ENCODE assay signal across 21 mouse cellular contexts in the genomic region with DNA sequence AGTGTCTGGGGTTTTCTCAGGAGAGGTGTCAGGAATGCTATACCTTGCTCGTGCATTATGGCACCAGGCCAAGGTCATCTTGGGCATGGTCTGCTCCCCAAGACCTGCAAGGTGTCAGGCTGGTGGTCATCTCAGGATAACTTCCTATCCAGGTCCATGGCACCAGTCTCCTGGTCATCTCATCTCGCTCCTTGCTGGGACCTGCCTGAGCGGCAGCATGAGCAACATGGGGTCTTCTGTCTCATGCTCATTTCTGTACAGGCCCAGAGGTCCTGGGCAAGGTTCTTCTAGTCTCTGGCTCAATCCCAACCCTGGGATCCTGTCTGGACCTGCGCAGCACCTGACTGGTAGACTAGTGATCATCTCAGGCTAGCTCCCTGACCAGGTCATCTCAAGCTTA. TPM values are rescaled to one million over a fixed set of nuclear protein-coding genes. Genes with fewer than 3 reads are reported as not detected.
DNase-seq lines count a peak whose midpoint lies in the region; ATAC-seq lines count a peak whose summit lies in the region.
"Had no signal": no experiment of that assay in that cellular context is flagged by ENCODE, and none has a peak within 500 bp of the region (broad histone marks: within the 10 kb centered on the region; RNA-seq: fewer than 3 reads in every experiment).

No protein-coding gene starts in this region.

- no peaks in the 10 kb centered on the region for H3K27me3 ChIP-seq in embryonic facial prominence, embryonic 13.5 days
- no peaks in the 10 kb centered on the region for H3K27me3 ChIP-seq in embryonic facial prominence, embryonic 10.5 days (replicated peaks; ENCODE audit: low read depth, poor library complexity, severe bottlenecking)
- H3K27me3 ChIP-seq in heart, embryonic 14.5 days (ENCODE audit: control insufficient read depth, insufficient read depth, low read length): no peaks in the 10 kb centered on the region
- H3K27me3 ChIP-seq in heart, embryonic 12.5 days (replicated peaks): no peaks in the 10 kb centered on the region
- H3K27me3 ChIP-seq: CH12.LX, Patski had no signal

- no peak overlapping the region for H3K27ac ChIP-seq in embryonic facial prominence, embryonic 13.5 days
- H3K27ac ChIP-seq in embryonic facial prominence, embryonic 10.5 days (replicated peaks): no peak overlapping the region
- H3K27ac ChIP-seq in heart, embryonic 14.5 days (replicated peaks in 1 of 2; ENCODE audit: control insufficient read depth in 1 of 2, insufficient read depth in 1 of 2, low read depth in 2 of 2, low read length in 2 of 2): no peak overlapping the region
- H3K27ac ChIP-seq in heart, embryonic 12.5 days (ENCODE audit: poor library complexity, severe bottlenecking): no peak overlapping the region

- no peaks in the 10 kb centered on the region for H3K4me1 ChIP-seq in embryonic facial prominence, embryonic 13.5 days
- no peaks in the 10 kb centered on the region for H3K4me1 ChIP-seq in embryonic facial prominence, embryonic 10.5 days
- H3K4me1 ChIP-seq in heart, embryonic 14.5 days (ENCODE audit: control insufficient read depth in 2 of 2, insufficient read depth in 2 of 2, low read length in 2 of 2): no peaks in the 10 kb centered on the region
- no peaks in the 10 kb centered on the region for H3K4me1 ChIP-seq in heart, embryonic 12.5 days (replicated peaks)

- H3K9me3 ChIP-seq in embryonic facial prominence, embryonic 13.5 days: no peaks in the 10 kb centered on the region
- H3K9me3 ChIP-seq in embryonic facial prominence, embryonic 10.5 days: peaks cover 10% of the 10 kb centered on the region; the same call in 1 of the 2 replicates
- H3K9me3 ChIP-seq in heart, embryonic 14.5 days (ENCODE audit: control insufficient read depth, low read length): 0 out of 2 replicates have a peak, but pooled peaks cover 6% of the 10 kb centered on the region
- H3K9me3 ChIP-seq in heart, embryonic 12.5 days (replicated peaks): peaks cover 14% of the 10 kb centered on the region; the same call in 1 of the 2 replicates
- H3K9me3 ChIP-seq: G1E had no signal

- H3K36me3 ChIP-seq in embryonic facial prominence, embryonic 13.5 days: no peaks in the 10 kb centered on the region
- no peaks in the 10 kb centered on the region for H3K36me3 ChIP-seq in embryonic facial prominence, embryonic 10.5 days (replicated peaks)
- H3K36me3 ChIP-seq in heart, embryonic 14.5 days (ENCODE audit: control insufficient read depth, insufficient read depth, low read length): no peaks in the 10 kb centered on the region
- H3K36me3 ChIP-seq in heart, embryonic 12.5 days: no peaks in the 10 kb centered on the region
- H3K36me3 ChIP-seq: G1E had no signal

- intact Hi-C loops in heart, postnatal 10 days (cut with DNase I): no loop called here

- peak; percentile 67; the same call in 1 of the 2 replicates for ATAC-seq in embryonic facial prominence, embryonic 13.5 days (ENCODE audit: insufficient number of reproducible peaks, insufficient read depth, low FRiP score, low TSS enrichment, low read depth)
- 0 out of 2 replicates have a peak, but pooled peaks have one; percentile 26 for ATAC-seq in heart, embryonic 14.5 days (ENCODE audit: insufficient number of reproducible peaks, insufficient read depth, low FRiP score, low read depth)
- no peak for ATAC-seq in heart, embryonic 12.5 days (ENCODE audit: insufficient number of reproducible peaks, low FRiP score)
- ATAC-seq: activated CD4-positive, CD25-positive, alpha-beta regulatory T cell, adult 4 months; CD4-positive, CD25-positive, alpha-beta regulatory T cell, adult 4 months; Patski had no signal

- no peak overlapping the region for H3K4me3 ChIP-seq in embryonic facial prominence, embryonic 13.5 days
- no peak overlapping the region for H3K4me3 ChIP-seq in embryonic facial prominence, embryonic 10.5 days
- no peak overlapping the region for H3K4me3 ChIP-seq in heart, embryonic 14.5 days (ENCODE audit: control insufficient read depth in 1 of 2, insufficient read depth in 1 of 2, low read depth in 1 of 2, low read length in 2 of 2)
- no peak overlapping the region for H3K4me3 ChIP-seq in heart, embryonic 12.5 days

- no peak overlapping the region for H3K9ac ChIP-seq in embryonic facial prominence, embryonic 13.5 days
- no peak overlapping the region for H3K9ac ChIP-seq in heart, embryonic 14.5 days (ENCODE audit: low read length)
- no peak overlapping the region for H3K9ac ChIP-seq in heart, embryonic 12.5 days

- H3K4me2 ChIP-seq in embryonic facial prominence, embryonic 13.5 days: no peak overlapping the region
- no peak overlapping the region for H3K4me2 ChIP-seq in heart, embryonic 14.5 days (ENCODE audit: low read length)
- H3K4me2 ChIP-seq in heart, embryonic 12.5 days: no peak overlapping the region

- no peak for DNase-seq in embryonic facial prominence, embryonic 10.5 days (ENCODE audit: low spot score)
- peak; percentile 53 for DNase-seq in heart, adult 11 months
- no peak for DNase-seq in heart, postnatal 10 days
- DNase-seq: adrenal gland, adult 2 months; adrenal gland, adult 8-10 months; adrenal gland, postnatal 10 days; adrenal gland, postnatal 14 days; adrenal gland, postnatal 25 days; adrenal gland, postnatal 36 days; B cell, adult 2 months; cerebellum, adult 11 months; cerebellum, adult 11-12 months; cerebellum, adult 18-20 months had no signal

- 93% methylated on average over 4 of the region's 4 CpGs for WGBS in embryonic facial prominence, embryonic 13.5 days
- 90% methylated on average over 4 of the region's 4 CpGs for WGBS in embryonic facial prominence, embryonic 10.5 days
- WGBS in heart, embryonic 14.5 days: 82% methylated on average over 4 of the region's 4 CpGs
- WGBS in heart, embryonic 12.5 days: 81% methylated on average over 4 of the region's 4 CpGs

RNA-seq across cellular contexts. Expression of gene Arhgef11, which starts 35.1 kb away (rescaled TPM):
- polyA plus RNA-seq in embryonic facial prominence, embryonic 13.5 days (2015; fragmentation: Nextera tagmentation; extraction: Ambion mirVana): 17.5 and 18.3 TPM in 2 replicates
- 16.0 and 16.9 TPM in 2 replicates for polyA plus RNA-seq in embryonic facial prominence, embryonic 10.5 days (2016; fragmentation: Nextera tagmentation; extraction: Ambion mirVana)
- total RNA-seq in heart, postnatal 10 days (2021): 10 to 100 TPM; 23.0 to 23.1 TPM
- 7.9 and 9.7 TPM in 2 replicates for polyA plus RNA-seq in heart, embryonic 14.5 days (2014; fragmentation: Nextera tagmentation; extraction: Ambion mirVana)
- polyA plus RNA-seq in heart, embryonic 12.5 days (2016; fragmentation: Nextera tagmentation; extraction: Ambion mirVana): 14.2 and 15.1 TPM in 2 replicates

RNA-seq across cellular contexts. Expression of gene Etv3, which starts 57.1 kb away (rescaled TPM):
- 19.6 and 19.8 TPM in 2 replicates for polyA plus RNA-seq in embryonic facial prominence, embryonic 13.5 days (2015; fragmentation: Nextera tagmentation; extraction: Ambion mirVana)
- 11.9 and 14.0 TPM in 2 replicates for polyA plus RNA-seq in embryonic facial prominence, embryonic 10.5 days (2016; fragmentation: Nextera tagmentation; extraction: Ambion mirVana)
- 10 to 100 TPM; 17.1 to 18.3 TPM for total RNA-seq in heart, postnatal 10 days (2021)
- 7.3 and 9.3 TPM in 2 replicates for polyA plus RNA-seq in heart, embryonic 14.5 days (2014; fragmentation: Nextera tagmentation; extraction: Ambion mirVana)
- polyA plus RNA-seq in heart, embryonic 12.5 days (2016; fragmentation: Nextera tagmentation; extraction: Ambion mirVana): 13.9 and 14.0 TPM in 2 replicates
